Mouse (Mus musculus) embryonic fibroblast, embryonic 13.5 days (primary cell): ENCODE results near the gene Dido1. TPM values are rescaled to one million over a fixed set of nuclear protein-coding genes. Genes with fewer than 3 reads are reported as not detected.

ENCODE experiments used
- H3K27ac ChIP-seq: 2 replicates; pipeline ENCODE4 v1.5.1; 2012; ENCODE audit warnings: low read length, control low read depth, inconsistent platforms; ENCODE audit not compliant: insufficient read depth
- H3K4me1 ChIP-seq: 2 replicates; pipeline ENCODE4 v1.6.1; 2011; ENCODE audit warnings: low read length; ENCODE audit not compliant: control insufficient read depth, insufficient read depth
- H3K4me3 ChIP-seq: 2 replicates; pipeline ENCODE4 v1.5.1; 2011; ENCODE audit warnings: mild to moderate bottlenecking, control low read depth, low read length; ENCODE audit not compliant: insufficient read depth
- CTCF ChIP-seq: IDR thresholded peaks from 2 replicates; pipeline ENCODE4 v1.5.1; 2011; ENCODE audit warnings: mild to moderate bottlenecking, control low read depth, low read length, moderate library complexity, borderline replicate concordance; ENCODE audit not compliant: insufficient read depth
- POLR2A ChIP-seq: IDR thresholded peaks from 2 replicates; pipeline ENCODE4 v1.6.1; 2011; ENCODE audit warnings: low read depth, mild to moderate bottlenecking, control low read depth, low read length, moderate library complexity
- polyA plus RNA-seq: library from polyadenylated mRNA; stranded (reverse); fragments of >200 nt; gene quantifications from 2 replicates; pipeline ENCODE4 v1.2.4, GENCODE M21; 2011; ENCODE audit warnings: low read depth; ENCODE audit not compliant: missing spikeins, insufficient read length

Dido1 gene
- polyA plus RNA-seq, 1 experiment: 31.3 TPM

DNA sequence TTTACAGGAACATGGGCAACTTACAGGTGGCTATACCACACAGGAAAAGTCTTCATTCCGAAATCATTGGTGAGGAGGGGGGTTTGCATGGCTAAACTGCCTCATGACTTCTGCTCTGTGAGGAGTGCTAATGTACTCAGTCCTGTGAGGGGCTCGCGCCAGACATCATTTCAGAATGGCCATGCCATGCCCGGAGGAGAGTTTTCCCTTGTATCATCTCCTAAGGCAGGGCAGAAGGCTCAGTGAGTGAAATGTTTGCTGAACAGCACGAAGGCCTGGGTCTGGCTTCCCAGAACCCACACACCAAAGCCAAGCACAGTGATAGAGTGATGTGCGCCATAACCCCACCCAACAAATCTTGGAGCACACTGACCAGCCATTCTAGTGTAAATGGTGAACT, 33.0 kb upstream of the Dido1 start:
- Histone ChIP-seq H3K4me3 (no peak overlapping the region), H3K4me1 (no peaks in the 10 kb centered on the region), H3K27ac (no peak overlapping the region)
- TF ChIP-seq POLR2A: no peak
- no peak for TF ChIP-seq CTCF

DNA sequence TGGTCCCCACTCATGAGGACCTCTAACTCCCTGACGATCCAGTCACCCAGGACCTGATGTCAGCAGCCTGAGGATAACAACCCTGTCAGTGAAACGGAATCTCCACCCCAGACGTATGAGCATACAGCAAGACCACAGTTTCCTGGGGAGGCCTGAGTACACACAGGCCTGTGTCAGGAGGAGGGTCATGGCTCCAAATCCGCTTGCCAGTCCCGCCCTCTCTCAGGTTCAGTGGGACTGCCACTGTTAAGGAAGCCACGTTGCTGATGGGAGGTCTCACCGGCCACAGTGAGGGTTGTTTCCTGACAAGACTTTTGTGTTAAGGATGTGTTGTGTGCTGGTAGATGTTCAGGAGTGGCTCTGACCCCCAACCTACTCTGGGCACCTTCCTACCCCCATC, 31.6 kb upstream of the Dido1 start:
- Histone ChIP-seq H3K4me1 (no peaks in the 10 kb centered on the region), H3K27ac (no peak overlapping the region), H3K4me3 (no peak overlapping the region)
- no peak for TF ChIP-seq POLR2A
- no peak for TF ChIP-seq CTCF

DNA sequence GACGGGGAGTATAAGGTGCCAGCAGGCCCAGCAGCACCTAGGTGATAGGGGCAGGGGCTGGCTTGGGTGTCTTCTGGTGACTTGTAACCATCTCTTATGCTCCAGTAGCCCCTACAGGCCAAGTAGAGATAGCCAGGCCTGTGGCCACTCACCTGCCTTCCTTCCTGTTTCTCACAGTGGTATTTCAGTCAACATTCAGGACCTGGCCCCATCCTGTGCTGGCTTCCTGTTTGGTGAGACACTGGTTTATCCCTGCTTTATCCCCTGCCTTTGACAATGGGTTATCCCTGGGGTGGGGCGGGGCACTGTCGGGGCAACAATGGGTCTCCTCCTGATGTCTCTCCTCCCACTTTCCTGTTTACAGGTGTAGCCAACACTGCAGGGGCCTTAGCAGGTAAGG, 30.6 kb upstream of the Dido1 start:
- TF ChIP-seq CTCF (no peak), POLR2A (no peak)
- Histone ChIP-seq H3K4me1 (no peaks in the 10 kb centered on the region), H3K27ac (no peak overlapping the region), H3K4me3 (no peak overlapping the region)

DNA sequence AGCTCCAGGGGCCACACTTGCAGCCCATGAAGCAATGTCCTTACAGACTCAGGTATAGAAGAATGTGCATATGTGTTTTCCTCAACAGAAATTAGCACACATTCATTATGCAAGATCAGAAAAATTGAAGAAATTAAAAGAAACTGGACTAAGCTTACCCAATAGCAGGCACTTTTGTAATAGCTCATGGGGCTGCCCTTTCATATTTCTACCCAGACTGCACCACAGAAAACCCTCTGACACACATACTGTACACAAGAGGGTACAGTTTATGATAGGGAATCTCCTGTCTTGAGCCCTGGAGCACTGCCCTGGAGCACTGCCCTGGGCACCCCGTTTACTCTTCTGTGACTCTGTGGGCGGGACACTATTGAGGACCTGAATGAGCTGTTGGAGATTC, 28.2 kb upstream of the Dido1 start:
- H3K4me3 ChIP-seq: no peak overlapping the region
- H3K4me1 ChIP-seq: no peaks in the 10 kb centered on the region
- no peak overlapping the region for H3K27ac ChIP-seq
- TF ChIP-seq POLR2A (no peak), CTCF (no peak)

DNA sequence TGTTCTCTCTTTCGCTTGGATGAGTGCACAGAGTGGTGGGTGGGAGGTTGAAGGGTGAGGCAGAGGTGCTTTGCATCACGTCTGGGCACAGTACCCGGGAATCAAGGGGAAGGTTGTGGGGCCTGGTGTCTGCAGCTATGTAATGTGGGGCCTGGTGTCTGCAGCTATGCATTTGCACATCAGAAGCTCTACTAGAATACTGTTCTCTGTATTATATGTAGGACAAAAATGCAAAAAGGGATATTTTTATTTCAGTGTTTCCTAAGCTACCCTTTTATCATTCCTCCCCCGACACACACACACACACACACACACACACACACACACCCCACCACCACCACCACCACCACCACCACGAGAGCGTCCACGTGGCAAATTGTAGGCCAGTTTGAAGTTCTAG, 25.4 kb upstream of the Dido1 start:
- no peak overlapping the region for H3K27ac ChIP-seq
- H3K4me1 ChIP-seq: no peaks in the 10 kb centered on the region
- H3K4me3 ChIP-seq: no peak overlapping the region
- TF ChIP-seq POLR2A (no peak), CTCF (no peak)

DNA sequence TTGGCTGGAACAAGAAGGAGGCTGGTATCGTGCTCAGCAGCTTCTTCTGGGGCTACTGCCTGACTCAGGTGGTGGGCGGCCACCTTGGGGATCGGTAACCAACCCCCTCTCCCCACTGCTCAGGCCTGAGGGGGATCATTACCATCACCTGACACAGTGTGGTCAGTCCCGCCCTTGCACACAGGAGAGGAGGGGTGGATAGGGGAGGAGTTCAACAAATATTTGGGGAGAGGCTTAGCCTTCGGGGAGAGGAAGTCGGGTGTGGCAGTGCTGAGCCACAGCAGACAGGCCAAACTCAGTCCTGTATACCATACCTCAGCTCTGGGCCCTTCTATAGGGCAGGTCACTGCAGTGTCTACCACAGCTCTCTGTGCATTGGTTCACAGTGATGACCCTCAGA, 22.2 kb upstream of the Dido1 start:
- no peak for TF ChIP-seq POLR2A
- TF ChIP-seq CTCF: no peak
- Histone ChIP-seq H3K27ac (no peak overlapping the region), H3K4me3 (no peak overlapping the region), H3K4me1 (no peaks in the 10 kb centered on the region)

DNA sequence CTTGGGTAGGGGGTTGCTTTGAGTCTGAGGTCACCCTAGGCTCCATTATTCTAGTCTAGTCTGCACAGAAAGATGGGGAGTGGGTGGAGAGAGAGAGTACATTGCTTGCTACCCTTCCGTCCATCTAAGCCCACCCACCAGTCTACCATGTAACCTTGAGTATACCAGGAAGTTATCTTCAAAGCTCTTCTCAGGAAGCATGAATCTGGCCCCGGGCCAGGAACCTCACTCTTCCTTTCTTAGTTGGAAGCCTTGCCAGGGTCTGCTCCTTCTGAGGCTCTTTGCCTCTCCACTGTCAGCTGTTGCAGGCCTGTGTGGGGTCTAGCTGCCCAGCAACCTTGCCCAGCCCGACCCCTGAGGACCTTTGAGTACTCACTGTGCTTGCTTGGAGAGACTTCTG, 21.2 kb upstream of the Dido1 start:
- H3K4me1 ChIP-seq: no peaks in the 10 kb centered on the region
- TF ChIP-seq POLR2A: no peak
- TF ChIP-seq CTCF: no peak
- H3K27ac ChIP-seq: no peak overlapping the region
- H3K4me3 ChIP-seq: no peak overlapping the region

DNA sequence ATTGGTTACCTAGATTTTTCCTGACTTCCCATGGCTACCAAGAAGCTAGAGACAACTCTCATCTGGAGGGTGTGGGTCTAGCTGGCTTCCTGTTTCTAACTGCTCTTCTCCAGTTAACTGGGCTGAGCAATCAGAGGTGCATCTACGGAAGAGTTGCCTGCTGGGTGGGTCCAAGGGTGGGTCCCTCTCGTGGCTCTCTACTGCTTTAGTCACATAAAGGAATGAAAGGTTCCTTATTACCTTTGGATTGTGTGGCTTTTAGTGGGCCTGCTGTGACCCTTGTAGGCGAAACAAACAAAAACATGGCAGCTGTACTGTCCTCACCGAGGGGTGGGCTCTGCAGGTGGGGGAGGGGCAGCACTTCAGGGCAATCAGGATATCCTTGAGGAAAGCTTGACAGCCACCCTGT, 17.8 kb upstream of the Dido1 start:
- TF ChIP-seq CTCF: no peak
- TF ChIP-seq POLR2A: no peak
- Histone ChIP-seq H3K4me3 (no peak overlapping the region), H3K4me1 (no peaks in the 10 kb centered on the region), H3K27ac (no peak overlapping the region)

DNA sequence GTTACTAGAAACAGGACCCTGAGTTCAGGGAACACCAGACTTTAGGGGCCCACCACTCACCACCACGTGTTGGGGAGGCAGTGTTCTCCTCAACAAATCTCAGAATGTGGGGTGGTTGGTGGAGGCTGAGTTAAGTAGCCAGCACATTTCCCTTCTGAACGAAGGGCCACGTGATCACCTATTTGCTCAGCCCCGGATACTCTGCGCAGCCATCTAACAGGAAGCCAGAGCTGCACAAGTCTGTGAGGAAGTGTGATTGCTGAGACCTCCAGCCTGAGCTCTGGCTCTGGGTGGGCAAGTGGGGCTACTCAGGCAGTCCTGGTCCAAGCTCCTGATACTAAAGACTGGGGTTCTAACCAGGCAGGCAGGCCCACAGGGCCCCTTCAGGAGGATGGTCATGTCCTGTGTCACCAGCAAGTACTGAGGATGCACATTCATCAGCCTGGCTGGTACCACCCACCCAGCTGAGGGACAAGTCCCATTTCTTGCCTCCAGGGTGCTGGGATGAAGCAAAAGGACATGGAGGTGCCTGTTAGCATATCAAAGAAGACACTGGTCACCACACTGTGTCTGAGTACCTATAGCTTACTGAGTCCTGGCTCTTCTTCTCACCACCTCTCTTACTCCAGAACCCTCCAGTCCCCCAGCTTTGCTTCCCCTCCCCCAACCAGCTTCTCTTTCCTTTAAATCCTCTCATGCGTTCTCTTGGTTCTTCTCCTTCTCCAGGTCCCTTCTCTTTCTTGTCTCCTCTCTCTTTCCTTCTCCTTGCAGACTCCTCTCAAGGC, 17.1 kb upstream of the Dido1 start:
- H3K4me3 ChIP-seq: no peak overlapping the region
- H3K4me1 ChIP-seq: no peaks in the 10 kb centered on the region
- H3K27ac ChIP-seq: no peak overlapping the region
- TF ChIP-seq POLR2A (no peak), CTCF (no peak)

DNA sequence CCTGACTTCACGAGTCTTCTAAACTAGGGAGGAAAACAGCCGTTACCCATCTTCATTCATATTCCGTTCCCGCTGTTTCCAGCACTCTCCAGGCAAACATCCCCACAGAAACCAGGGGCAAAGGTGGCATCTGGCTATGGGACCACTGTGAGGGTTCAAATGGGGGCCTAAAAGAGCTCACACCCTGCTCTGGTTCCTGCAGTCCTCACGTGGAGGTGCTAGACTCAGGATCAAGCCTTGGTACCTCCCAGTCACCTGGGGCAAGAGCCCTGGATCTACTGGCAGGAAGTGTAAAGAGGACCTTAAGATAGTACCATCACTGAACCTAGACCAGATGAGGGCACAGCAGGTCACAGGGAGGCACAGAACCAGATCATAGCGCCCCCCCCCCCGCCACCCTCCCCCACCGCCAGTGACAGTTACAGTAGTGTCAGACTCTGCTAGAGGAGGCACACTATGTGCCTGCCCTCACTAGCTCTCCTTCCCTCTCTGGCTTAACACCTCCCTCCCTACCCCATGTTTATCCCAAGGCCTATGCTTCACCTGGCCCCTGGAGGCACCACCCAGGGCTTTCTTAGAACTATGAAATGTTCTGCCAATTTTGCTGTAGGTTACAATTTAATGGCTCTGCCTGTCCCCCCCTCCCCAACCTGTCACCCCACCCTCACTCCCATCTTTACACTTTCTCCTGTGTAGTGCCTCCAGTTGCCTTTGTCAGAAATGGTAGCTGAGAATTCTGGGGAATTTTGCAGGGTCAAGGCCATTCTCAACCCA, 16.2 kb upstream of the Dido1 start:
- Histone ChIP-seq H3K4me3 (no peak overlapping the region), H3K27ac (no peak overlapping the region), H3K4me1 (no peaks in the 10 kb centered on the region)
- TF ChIP-seq CTCF: no peak
- TF ChIP-seq POLR2A: no peak
